Mouse (Mus musculus) frontal cortex, adult (tissue): ENCODE data around the gene 2310022A10Rik.

Experiments
- ATAC-seq: cut with Nextera tagmentation; 2 replicates; pipeline ENCODE4 v1.9.2; 2017; ENCODE audit warnings: mild to moderate bottlenecking, moderate library complexity, mixed read lengths; ENCODE audit not compliant: low TSS enrichment

The 2310022A10Rik gene

GRCm38 (mm10) chr7:27541431-27541830, 11.6 kb upstream of the 2310022A10Rik start:
- peak; percentile 75 for ATAC-seq

GRCm38 (mm10) chr7:27541922-27542321, 11.1 kb upstream of the 2310022A10Rik start:
- peak; percentile 10; the same call in 1 of the 2 replicates for ATAC-seq

- ATAC-seq: peak; percentile 69
Measured at GRCm38 (mm10) chr7:27542392-27543033, 10.5 kb upstream of the 2310022A10Rik start.

GRCm38 (mm10) chr7:27543065-27543464, 10.0 kb upstream of the 2310022A10Rik start:
- ATAC-seq: no peak

GRCm38 (mm10) chr7:27543851-27544250, 9.2 kb upstream of the 2310022A10Rik start:
- no peak for ATAC-seq

GRCm38 (mm10) chr7:27544675-27545370, 8.2 kb upstream of the 2310022A10Rik start:
- no peak for ATAC-seq

- ATAC-seq: no peak
Measured at GRCm38 (mm10) chr7:27549597-27549996, 3.4 kb upstream of the 2310022A10Rik start.

- no peak for ATAC-seq
Measured at GRCm38 (mm10) chr7:27552070-27552469, 963 bp upstream of the 2310022A10Rik start.

- ATAC-seq: no peak
Measured at GRCm38 (mm10) chr7:27560291-27560887, 7.4 kb downstream of the 2310022A10Rik start.

- no peak for ATAC-seq
Measured at GRCm38 (mm10) chr7:27560978-27561377, 7.9 kb downstream of the 2310022A10Rik start.

- ATAC-seq: no peak
Measured at GRCm38 (mm10) chr7:27569580-27570224, 16.7 kb downstream of the 2310022A10Rik start.

- ATAC-seq: no peak
Measured at GRCm38 (mm10) chr7:27572133-27572532, 19.1 kb downstream of the 2310022A10Rik start.

- ATAC-seq: no peak
Measured at GRCm38 (mm10) chr7:27574124-27574880, 21.3 kb downstream of the 2310022A10Rik start.

- peak; percentile 9; the same call in 1 of the 2 replicates for ATAC-seq
Measured at GRCm38 (mm10) chr7:27576914-27577313, 23.9 kb downstream of the 2310022A10Rik start.

- no peak for ATAC-seq
Measured at GRCm38 (mm10) chr7:27577589-27577988, 24.6 kb downstream of the 2310022A10Rik start.

- no peak for ATAC-seq
Measured at GRCm38 (mm10) chr7:27578465-27578864, 25.4 kb downstream of the 2310022A10Rik start.

- ATAC-seq: no peak
Measured at GRCm38 (mm10) chr7:27580380-27581174, 27.5 kb downstream of the 2310022A10Rik start.

- no peak for ATAC-seq
Measured at GRCm38 (mm10) chr7:27586861-27587260, 33.8 kb downstream of the 2310022A10Rik start.

GRCm38 (mm10) chr7:27587741-27588140, 34.7 kb downstream of the 2310022A10Rik start:
- no peak for ATAC-seq

- ATAC-seq: no peak
Measured at GRCm38 (mm10) chr7:27590088-27590487, 37.1 kb downstream of the 2310022A10Rik start.
